Mouse (Mus musculus) MEL (cell line): ENCODE measurements around the gene Adamts14.

ENCODE experiments used
- CHD2 ChIP-seq: IDR thresholded peaks from 2 replicates; pipeline ENCODE4 v1.6.1; 2011; ENCODE audit warnings: low read length, improper control_type of control experiment
- CTCF ChIP-seq, 3 experiments: IDR thresholded peaks in 2 of 3; conservative IDR thresholded peaks in 1 of 3; 2 replicates each; pipeline ENCODE4 v1.5.1; 2011 to 2012; ENCODE audit warnings: low read length in 3 of 3, low read depth in 2 of 3, mild to moderate bottlenecking in 2 of 3, improper control_type of control experiment in 1 of 3, inconsistent platforms in 1 of 3, mixed read lengths in 1 of 3, moderate library complexity in 1 of 3; ENCODE audit not compliant: control insufficient read depth in 1 of 3, insufficient read depth in 1 of 3, poor library complexity in 1 of 3, severe bottlenecking in 1 of 3

- TF ChIP-seq CHD2 (no peak), CTCF (IDR thresholded peaks at IDR 0.05 in 2 of 3, conservative IDR thresholded peaks at IDR 0.05 in 1 of 3; ENCODE audit: control insufficient read depth in 1 of 3, insufficient read depth in 1 of 3, low read depth in 2 of 3, low read length in 3 of 3, poor library complexity in 1 of 3, severe bottlenecking in 1 of 3) (no peak)
Observed at GRCm38 (mm10) chr10:61171654-61172053, 101.6 kb downstream of the Adamts14 start, which contains the start of gene Tbata.
